30 mouse cellular contexts compared by ENCODE assay signal in genomic region chr10:21571615-21572014, GRCm38 (mm10). TPM values are rescaled to one million over a fixed set of nuclear protein-coding genes. Genes with fewer than 3 reads are reported as not detected.
A peak's percentile ranks its signal among the peaks of the same experiment; 100 is the strongest.
DNase-seq lines count a peak whose midpoint lies in the region; ATAC-seq lines count a peak whose summit lies in the region.
"Had no signal": no experiment of that assay in that cellular context is flagged by ENCODE, and none has a peak within 500 bp of the region (broad histone marks: within the 10 kb centered on the region; RNA-seq: fewer than 3 reads in every experiment).

No protein-coding gene starts in this region.

- no peak overlapping the region for H3K4me2 ChIP-seq in kidney, embryonic 14.5 days (replicated peaks; ENCODE audit: low read depth, low read length)
- H3K4me2 ChIP-seq in forebrain, embryonic 12.5 days = no peak overlapping the region
- H3K4me2 ChIP-seq: embryonic facial prominence, embryonic 15.5 days; heart, embryonic 15.5 days; hindbrain, embryonic 12.5 days; lung, embryonic 14.5 days; neural tube, embryonic 12.5 days had no signal

- no peak for ATAC-seq in kidney, embryonic 14.5 days (ENCODE audit: low FRiP score, low TSS enrichment)
- ATAC-seq in forebrain, embryonic 12.5 days (ENCODE audit: low FRiP score) = no peak
- ATAC-seq: CD4-positive, CD25-positive, alpha-beta regulatory T cell, adult 4 months; forebrain, embryonic 14.5 days; hindbrain, postnatal 0 days had no signal

- no peak overlapping the region for H3K4me3 ChIP-seq in kidney, embryonic 14.5 days (ENCODE audit: low read length)
- H3K4me3 ChIP-seq in forebrain, embryonic 12.5 days (replicated peaks) = no peak overlapping the region
- H3K4me3 ChIP-seq: embryonic facial prominence, embryonic 10.5 days; embryonic facial prominence, embryonic 15.5 days; heart, embryonic 10.5 days; heart, embryonic 15.5 days; hindbrain, embryonic 12.5 days; midbrain, embryonic 10.5 days; myocyte; neural tube, embryonic 12.5 days had no signal

- 97% methylated on average over 4 of the region's 4 CpGs for WGBS in kidney, embryonic 14.5 days
- 90% methylated on average over 4 of the region's 4 CpGs for WGBS in forebrain, embryonic 12.5 days

- DNase-seq in kidney, adult 11 months = peak; percentile 82
- peak; percentile 7 for DNase-seq in adipocyte (ENCODE audit: low spot score)
- DNase-seq in kidney, adult 9 months = peak; percentile 91
- peak; percentile 78 to 90 for DNase-seq in kidney, postnatal 36 days
- DNase-seq in ovary, adult 18-20 months (ENCODE audit: low spot score) = no peak
- DNase-seq: adrenal gland, adult 2 months; adrenal gland, postnatal 36 days; cerebellum, adult 2 months; cerebellum, postnatal 14 days; gastrocnemius, postnatal 14 days; lung, embryonic 14.5 days; lung, postnatal 14 days had no signal

- no peak overlapping the region for H3K9ac ChIP-seq in kidney, embryonic 14.5 days (ENCODE audit: low read depth, low read length)
- no peak overlapping the region for H3K9ac ChIP-seq in forebrain, embryonic 12.5 days
- H3K9ac ChIP-seq: embryonic facial prominence, embryonic 15.5 days; heart, embryonic 15.5 days; hindbrain, embryonic 12.5 days; liver, embryonic 14.5 days; lung, embryonic 14.5 days; neural tube, embryonic 12.5 days had no signal

- no peaks in the 10 kb centered on the region for H3K27me3 ChIP-seq in kidney, embryonic 14.5 days (ENCODE audit: control insufficient read depth, insufficient read depth, low read length)
- no peaks in the 10 kb centered on the region for H3K27me3 ChIP-seq in forebrain, embryonic 12.5 days
- H3K27me3 ChIP-seq: embryonic facial prominence, embryonic 15.5 days; heart, embryonic 15.5 days; hindbrain, embryonic 12.5 days; neural tube, embryonic 12.5 days had no signal

- no peaks in the 10 kb centered on the region for H3K4me1 ChIP-seq in kidney, embryonic 14.5 days (ENCODE audit: control insufficient read depth, insufficient read depth, low read length)
- H3K4me1 ChIP-seq in forebrain, embryonic 12.5 days = no peaks in the 10 kb centered on the region
- H3K4me1 ChIP-seq: embryonic facial prominence, embryonic 10.5 days; embryonic facial prominence, embryonic 15.5 days; heart, embryonic 10.5 days; heart, embryonic 15.5 days; hindbrain, embryonic 12.5 days; midbrain, embryonic 10.5 days; neural tube, embryonic 12.5 days had no signal

- H3K36me3 ChIP-seq in kidney, embryonic 14.5 days (ENCODE audit: control insufficient read depth, insufficient read depth, low read length) = no peaks in the 10 kb centered on the region
- no peaks in the 10 kb centered on the region for H3K36me3 ChIP-seq in forebrain, embryonic 12.5 days (replicated peaks)
- H3K36me3 ChIP-seq: embryonic facial prominence, embryonic 10.5 days; embryonic facial prominence, embryonic 15.5 days; heart, embryonic 10.5 days; heart, embryonic 15.5 days; hindbrain, embryonic 12.5 days; midbrain, embryonic 10.5 days; neural tube, embryonic 12.5 days had no signal

- H3K27ac ChIP-seq in kidney, embryonic 14.5 days (ENCODE audit: low read depth, low read length) = no peak overlapping the region
- no peak overlapping the region for H3K27ac ChIP-seq in forebrain, embryonic 12.5 days
- H3K27ac ChIP-seq: embryonic facial prominence, embryonic 10.5 days; embryonic facial prominence, embryonic 15.5 days; heart, embryonic 10.5 days; heart, embryonic 15.5 days; hindbrain, embryonic 12.5 days; hindbrain, postnatal 0 days; liver, embryonic 14.5 days; midbrain, embryonic 10.5 days; neural tube, embryonic 12.5 days had no signal

- no peaks in the 10 kb centered on the region for H3K9me3 ChIP-seq in kidney, embryonic 14.5 days (ENCODE audit: control insufficient read depth, low read length)
- H3K9me3 ChIP-seq in forebrain, embryonic 12.5 days = no peaks in the 10 kb centered on the region
- H3K9me3 ChIP-seq: embryonic facial prominence, embryonic 10.5 days; embryonic facial prominence, embryonic 15.5 days; heart, embryonic 10.5 days; heart, embryonic 15.5 days; hindbrain, embryonic 12.5 days; midbrain, embryonic 10.5 days; neural tube, embryonic 12.5 days had no signal

RNA-seq across cellular contexts. Expression of gene 1700020N01Rik, which starts 21.3 kb away (rescaled TPM):
- polyA plus RNA-seq in kidney, embryonic 14.5 days (2014; fragmentation: Nextera tagmentation; extraction: Ambion mirVana) = not detected in 2 replicates
- not detected in 2 replicates for polyA plus RNA-seq in forebrain, embryonic 12.5 days (2016; fragmentation: Nextera tagmentation; extraction: Ambion mirVana)
- polyA plus RNA-seq: adrenal gland, adult 2 months; brain, embryonic 14.5 days; CD4-positive, CD25-positive, alpha-beta regulatory T cell, adult 4 months; cerebellum, adult 2 months; embryonic facial prominence, embryonic 10.5 days; embryonic facial prominence, embryonic 15.5 days; forebrain, embryonic 14.5 days; heart, embryonic 15.5 days; hindbrain, embryonic 12.5 days; hindbrain, postnatal 0 days; limb, embryonic 14.5 days; liver, embryonic 14.5 days; lung, embryonic 14.5 days; midbrain, embryonic 10.5 days; midbrain, postnatal 0 days; myocyte; neural tube, embryonic 12.5 days; stomach, embryonic 14.5 days had no signal
